Mouse (Mus musculus) MEL (cell line): ENCODE measurements around the gene Atxn7l1.

Experiments used
- CTCF ChIP-seq, 3 experiments: IDR thresholded peaks in 2 of 3; conservative IDR thresholded peaks in 1 of 3; 2 replicates each; pipeline ENCODE4 v1.5.1; 2011 to 2012; ENCODE audit warnings: low read length in 3 of 3, low read depth in 2 of 3, mild to moderate bottlenecking in 2 of 3, improper control_type of control experiment in 1 of 3, inconsistent platforms in 1 of 3, mixed read lengths in 1 of 3, moderate library complexity in 1 of 3; ENCODE audit not compliant: control insufficient read depth in 1 of 3, insufficient read depth in 1 of 3, poor library complexity in 1 of 3, severe bottlenecking in 1 of 3
- E2F4 ChIP-seq: IDR thresholded peaks from 2 replicates; pipeline ENCODE4 v1.6.1; 2011; ENCODE audit warnings: low read depth, low read length, improper control_type of control experiment, borderline replicate concordance
- ELF1 ChIP-seq: IDR thresholded peaks from 2 replicates; pipeline ENCODE4 v1.6.1; 2014; ENCODE audit warnings: low read depth, mild to moderate bottlenecking, inconsistent platforms, low read length, improper control_type of control experiment, moderate library complexity
- EP300 ChIP-seq, 2 experiments: IDR thresholded peaks; 2 replicates each; pipeline ENCODE4 v1.6.1; 2011; ENCODE audit warnings: improper control_type of control experiment in 2 of 2, low read length in 2 of 2, low read depth in 1 of 2, mild to moderate bottlenecking in 1 of 2
- POLR2A ChIP-seq, 2 experiments: IDR thresholded peaks; 2 replicates each; pipeline ENCODE4 v1.6.1; 2011 to 2012; ENCODE audit warnings: low read length in 2 of 2, mild to moderate bottlenecking in 2 of 2, control low read depth in 1 of 2, improper control_type of control experiment in 1 of 2, low read depth in 1 of 2, moderate library complexity in 1 of 2; ENCODE audit not compliant: control insufficient read depth in 1 of 2, insufficient read depth in 1 of 2, poor library complexity in 1 of 2
- RAD21 ChIP-seq: IDR thresholded peaks from 2 replicates; pipeline ENCODE4 v1.6.1; 2011; ENCODE audit warnings: mild to moderate bottlenecking, low read depth, low read length, improper control_type of control experiment
- SMC3 ChIP-seq: IDR thresholded peaks from 2 replicates; pipeline ENCODE4 v1.6.1; 2011; ENCODE audit warnings: low read depth, low read length, improper control_type of control experiment
- TAL1 ChIP-seq: IDR thresholded peaks from 2 replicates; pipeline ENCODE4 v1.6.1; 2012; ENCODE audit warnings: mild to moderate bottlenecking, inconsistent platforms, low read length, moderate library complexity, mixed read lengths
- TBP ChIP-seq: IDR thresholded peaks from 2 replicates; pipeline ENCODE4 v1.8.0; 2011; ENCODE audit warnings: low read depth, low read length, improper control_type of control experiment
- TCF12 ChIP-seq: IDR thresholded peaks from 2 replicates; pipeline ENCODE4 v1.6.1; 2014; ENCODE audit warnings: low read depth, mild to moderate bottlenecking, inconsistent platforms, low read length, improper control_type of control experiment, moderate library complexity

DNA sequence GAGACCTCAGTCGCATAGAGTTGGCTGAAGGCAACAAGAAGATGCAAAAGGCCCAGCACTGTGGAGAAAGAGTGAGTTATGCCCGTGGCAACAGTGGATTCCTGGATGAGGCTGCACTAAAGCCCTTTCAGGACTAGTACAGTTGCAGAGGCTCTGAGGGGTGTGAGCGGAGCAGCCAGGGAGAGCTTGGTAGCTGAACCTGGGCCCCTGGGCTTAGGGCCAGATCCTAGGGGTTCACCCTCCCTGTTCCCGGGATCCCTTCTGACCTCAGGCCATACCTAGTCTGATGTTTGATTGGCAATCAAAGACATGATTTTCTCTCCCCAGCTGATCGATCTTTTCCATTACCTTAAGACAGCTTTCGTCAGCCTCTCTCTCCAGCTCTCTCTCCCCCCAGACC is 58.8 kb downstream of the Atxn7l1 start:
- no peak for TF ChIP-seq ELF1
- TF ChIP-seq RAD21: no peak
- TF ChIP-seq CTCF (IDR thresholded peaks at IDR 0.05 in 2 of 3, conservative IDR thresholded peaks at IDR 0.05 in 1 of 3; ENCODE audit: control insufficient read depth in 1 of 3, insufficient read depth in 1 of 3, low read depth in 2 of 3, low read length in 3 of 3, poor library complexity in 1 of 3, severe bottlenecking in 1 of 3): no peak
- TF ChIP-seq POLR2A (IDR thresholded peaks at IDR 0.05; ENCODE audit: control insufficient read depth in 1 of 2, insufficient read depth in 1 of 2, low read depth in 1 of 2, low read length in 2 of 2, poor library complexity in 1 of 2): no peak
- no peak for TF ChIP-seq TCF12
- no peak for TF ChIP-seq SMC3
- TF ChIP-seq E2F4: no peak
- TF ChIP-seq EP300 (IDR thresholded peaks at IDR 0.05; ENCODE audit: low read depth in 1 of 2, low read length in 2 of 2): no peak
- no peak for TF ChIP-seq TAL1
- TF ChIP-seq TBP: no peak
